Mouse (Mus musculus): ENCODE results near the gene Rplp0.

The Rplp0 gene

DNA sequence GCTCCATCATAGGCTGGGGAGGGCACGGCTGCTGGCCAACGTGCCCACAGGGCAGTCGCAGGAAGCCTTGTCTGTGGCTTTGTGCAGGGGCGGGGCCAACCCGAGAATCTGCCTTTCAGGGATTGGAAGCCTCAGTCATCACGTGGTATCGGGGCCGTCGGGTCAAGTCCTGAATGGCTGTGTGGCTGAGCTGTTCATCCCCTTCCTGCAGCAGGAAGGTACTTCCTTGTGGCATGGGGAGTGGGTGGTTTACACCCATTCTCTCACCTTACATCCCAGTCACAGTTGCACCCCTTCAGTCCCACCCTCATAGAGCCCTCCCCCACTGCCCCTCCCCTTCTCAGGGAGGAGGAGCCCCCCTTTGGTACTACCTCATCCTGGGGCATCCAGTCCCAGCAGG is 22.4 kb downstream of the Rplp0 start:
- no peak for DNase-seq (ENCODE audit: low spot score)

DNA sequence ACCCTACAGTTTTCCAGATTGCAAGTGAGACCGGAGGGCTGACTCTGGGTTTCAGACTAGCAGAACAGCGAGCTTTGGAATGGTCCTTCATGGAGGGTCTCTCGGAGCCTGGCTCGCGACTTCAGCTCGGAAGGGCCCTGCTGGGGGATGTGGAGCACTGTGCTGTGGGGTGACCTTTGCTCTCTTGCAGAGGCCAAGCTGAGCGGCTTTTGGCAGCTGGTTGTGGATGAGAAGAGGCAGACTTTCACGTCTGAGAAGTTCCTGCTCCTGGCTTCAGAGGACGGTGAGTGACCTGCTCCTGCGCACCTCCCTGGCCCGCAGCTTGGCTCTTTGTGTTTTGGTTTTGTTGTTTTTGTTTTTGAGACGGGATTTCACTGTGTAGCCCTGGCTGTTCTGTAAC is 26.3 kb downstream of the Rplp0 start:
- no peak for DNase-seq (ENCODE audit: low spot score)

DNA sequence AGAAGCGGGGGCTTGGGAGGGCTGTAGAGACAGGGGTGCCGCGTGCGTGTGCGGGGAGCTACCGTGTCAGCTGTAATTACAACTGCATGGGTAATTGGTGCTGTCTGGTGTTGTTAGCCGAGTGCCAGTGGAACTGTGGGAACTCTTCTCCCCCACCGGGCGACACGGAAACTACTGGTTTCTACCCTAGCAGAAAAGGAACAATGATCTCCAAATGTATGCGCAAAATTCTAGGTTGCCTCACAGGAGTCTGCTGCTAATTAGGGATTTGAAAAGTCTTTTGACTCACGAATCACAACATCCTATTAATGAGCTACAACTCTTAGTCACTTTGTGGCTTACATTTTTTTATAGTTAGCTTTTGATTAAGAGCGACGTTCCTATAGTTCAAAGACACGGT is 26.9 kb downstream of the Rplp0 start:
- DNase-seq (ENCODE audit: low spot score), result no peak

DNA sequence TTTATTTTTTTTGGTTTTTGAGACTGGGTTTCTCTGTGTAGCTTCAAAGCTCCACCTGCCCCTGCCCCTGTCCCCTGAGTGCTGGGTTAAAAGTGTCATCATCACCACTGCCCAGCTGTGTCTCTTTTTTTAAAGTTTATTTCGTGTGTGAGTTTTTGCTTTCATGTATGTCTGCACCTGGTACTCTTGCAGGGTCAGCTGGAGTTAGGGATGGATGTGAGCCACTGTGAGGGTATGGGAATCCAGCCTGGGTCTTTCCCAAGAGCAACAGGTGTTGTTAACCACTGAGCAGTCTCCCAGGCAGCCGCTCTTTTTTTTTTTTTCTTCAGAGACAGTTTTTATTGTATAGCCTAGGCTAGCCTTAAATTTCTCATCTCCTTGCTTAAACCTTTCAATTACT is 27.5 kb downstream of the Rplp0 start:
- DNase-seq (ENCODE audit: low spot score), result no peak

DNA sequence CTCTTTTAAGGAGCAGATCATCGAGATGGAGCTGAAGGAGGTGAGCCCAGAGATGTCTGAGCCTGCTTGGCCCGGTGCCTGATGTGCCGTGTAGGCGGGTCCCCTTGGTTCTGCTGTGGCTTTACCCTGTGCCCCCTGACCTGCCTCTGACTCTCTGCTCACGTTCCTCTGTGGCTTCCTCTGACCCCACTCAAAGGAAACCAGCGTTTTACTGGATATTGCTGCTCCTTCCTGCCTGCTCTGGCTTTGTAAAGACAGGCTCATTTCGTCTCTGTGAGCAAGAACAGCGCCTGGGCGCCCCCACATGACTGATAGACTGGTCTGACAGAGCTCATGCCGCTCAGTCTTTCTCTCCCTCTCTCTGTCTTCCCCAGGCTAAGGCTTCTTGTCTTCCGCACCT is 31.8 kb downstream of the Rplp0 start:
- DNase-seq (ENCODE audit: low spot score), result no peak

DNA sequence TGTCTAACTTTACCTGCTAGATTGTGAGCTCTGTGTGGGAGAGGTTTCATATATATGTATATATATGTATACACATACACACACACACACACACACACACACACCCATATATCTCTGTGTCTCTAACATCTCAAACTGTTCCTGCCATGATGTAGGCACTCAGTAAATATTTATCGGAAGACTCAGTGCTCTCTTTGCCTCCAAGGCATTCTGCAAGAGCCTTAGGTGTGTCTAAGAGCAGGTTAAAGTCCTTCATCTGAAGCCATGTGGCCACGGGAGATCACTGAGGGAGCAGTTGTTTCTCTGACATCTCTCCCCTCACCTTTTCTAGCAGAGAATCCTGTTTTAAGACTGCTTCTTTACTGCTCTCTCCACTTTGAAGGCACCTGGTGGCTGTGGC is 32.2 kb downstream of the Rplp0 start:
- DNase-seq (ENCODE audit: low spot score), result no peak

DNA sequence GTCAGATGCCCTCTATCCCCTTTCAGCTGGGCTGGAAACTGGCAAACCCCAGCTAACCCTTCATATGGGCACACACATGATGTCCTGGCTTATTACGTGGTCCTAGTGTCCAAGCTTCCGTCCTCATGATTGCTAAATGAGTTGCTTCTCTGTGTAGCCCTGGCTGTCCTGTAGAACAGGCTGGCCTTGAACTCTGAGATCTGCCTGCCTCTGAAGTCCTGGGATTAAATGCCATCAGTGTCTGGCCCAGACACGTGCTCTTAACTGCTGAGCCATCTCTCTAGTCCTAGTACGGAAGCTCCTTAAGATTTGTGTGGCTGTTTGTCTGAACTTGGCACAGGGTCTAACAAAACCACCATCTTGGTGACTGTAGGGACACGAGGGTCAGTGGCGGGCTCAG is 44.3 kb downstream of the Rplp0 start:
- no peak for DNase-seq (ENCODE audit: low spot score)

DNA sequence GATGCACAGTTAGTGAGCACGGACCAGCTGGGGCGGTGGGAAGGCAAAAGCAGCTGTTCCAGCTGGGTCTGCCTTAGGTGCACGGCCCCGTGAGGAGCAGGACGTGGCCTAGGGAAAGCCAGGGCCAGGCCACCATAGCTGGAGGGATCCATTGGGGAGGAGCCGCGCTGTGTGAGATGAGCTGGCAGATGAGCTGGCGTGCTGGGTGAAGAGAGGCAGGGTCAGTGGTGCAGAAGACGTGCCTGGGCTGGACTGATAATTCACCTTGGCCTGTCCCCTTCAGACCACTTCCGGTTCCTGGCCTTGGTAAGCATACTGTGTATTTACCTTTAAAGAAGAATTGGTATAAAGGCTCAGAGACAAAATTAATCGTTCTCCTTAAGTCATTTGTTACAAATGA is 52.3 kb downstream of the Rplp0 start:
- no peak for DNase-seq (ENCODE audit: low spot score)
